Mouse (Mus musculus): ENCODE data around the gene Akap11. TPM values are rescaled to one million over a fixed set of nuclear protein-coding genes. Genes with fewer than 3 reads are reported as not detected.

Akap11 gene
- polyA plus RNA-seq, 1 experiment from 2014 or later, result 20.0 TPM

- Histone ChIP-seq H3K4me2 (no peak overlapping the region), H3K27ac (no peak overlapping the region), H3K4me3 (replicated peaks) (no peak overlapping the region), H3K9ac (no peak overlapping the region), H3K27me3 (no peaks in the 10 kb centered on the region), H3K4me1 (peaks cover 3% of the 10 kb centered on the region; the same call in 1 of the 2 replicates), H3K36me3 (no peaks in the 10 kb centered on the region), H3K9me3 (replicated peaks) (no peaks in the 10 kb centered on the region)
- no peak for ATAC-seq (replicated peaks; ENCODE audit: low FRiP score)
- WGBS, result 95% methylated on average over 4 of the region's 4 CpGs
Observed at GRCm38 (mm10) chr14:78470714-78471113, 65.9 kb downstream of the Akap11 start.

- H3K9me3 ChIP-seq (replicated peaks), result no peaks in the 10 kb centered on the region
- peaks cover 3% of the 10 kb centered on the region; the same call in 1 of the 2 replicates for H3K4me1 ChIP-seq
- H3K27me3 ChIP-seq, result no peaks in the 10 kb centered on the region
- 73% methylated on average over 7 of the region's 7 CpGs for WGBS
- no peak overlapping the region for H3K4me3 ChIP-seq (replicated peaks)
- H3K4me2 ChIP-seq, result no peak overlapping the region
- no peak for ATAC-seq (replicated peaks; ENCODE audit: low FRiP score)
- no peak overlapping the region for H3K27ac ChIP-seq
- no peaks in the 10 kb centered on the region for H3K36me3 ChIP-seq
- H3K9ac ChIP-seq, result no peak overlapping the region
Observed at GRCm38 (mm10) chr14:78468991-78469390, 67.6 kb downstream of the Akap11 start.

GRCm38 (mm10) chr14:78467994-78468393, 68.6 kb downstream of the Akap11 start:
- Histone ChIP-seq H3K27ac (no peak overlapping the region), H3K4me3 (replicated peaks) (no peak overlapping the region), H3K27me3 (no peaks in the 10 kb centered on the region), H3K4me2 (no peak overlapping the region), H3K4me1 (peaks cover 3% of the 10 kb centered on the region; the same call in 1 of the 2 replicates), H3K9me3 (replicated peaks) (no peaks in the 10 kb centered on the region), H3K36me3 (no peaks in the 10 kb centered on the region), H3K9ac (no peak overlapping the region)
- ATAC-seq (replicated peaks; ENCODE audit: low FRiP score), result no peak
- WGBS, result 93% methylated on average over 4 of the region's 4 CpGs

GRCm38 (mm10) chr14:78464353-78464752, 72.3 kb downstream of the Akap11 start:
- Histone ChIP-seq H3K4me1 (peaks cover 3% of the 10 kb centered on the region; the same call in 1 of the 2 replicates), H3K4me2 (no peak overlapping the region), H3K9ac (no peak overlapping the region), H3K27ac (no peak overlapping the region), H3K9me3 (replicated peaks) (no peaks in the 10 kb centered on the region), H3K4me3 (replicated peaks) (no peak overlapping the region), H3K36me3 (no peaks in the 10 kb centered on the region), H3K27me3 (no peaks in the 10 kb centered on the region)
- WGBS, result 74% methylated on average over 4 of the region's 4 CpGs
- ATAC-seq (replicated peaks; ENCODE audit: low FRiP score), result no peak

GRCm38 (mm10) chr14:78459121-78459520, 77.5 kb downstream of the Akap11 start:
- Histone ChIP-seq H3K27me3 (no peaks in the 10 kb centered on the region), H3K4me1 (no peaks in the 10 kb centered on the region), H3K36me3 (no peaks in the 10 kb centered on the region), H3K27ac (no peak overlapping the region), H3K4me3 (replicated peaks) (no peak overlapping the region), H3K9me3 (replicated peaks) (no peaks in the 10 kb centered on the region), H3K9ac (no peak overlapping the region), H3K4me2 (no peak overlapping the region)
- WGBS, result 62% methylated on average over 5 of the region's 5 CpGs
- no peak for ATAC-seq (replicated peaks; ENCODE audit: low FRiP score)

GRCm38 (mm10) chr14:78458705-78459104, 77.9 kb downstream of the Akap11 start:
- no peak overlapping the region for H3K9ac ChIP-seq
- H3K4me2 ChIP-seq, result no peak overlapping the region
- H3K9me3 ChIP-seq (replicated peaks), result no peaks in the 10 kb centered on the region
- no peaks in the 10 kb centered on the region for H3K27me3 ChIP-seq
- WGBS, result 84% methylated on average over 5 of the region's 5 CpGs
- H3K4me3 ChIP-seq (replicated peaks), result no peak overlapping the region
- H3K4me1 ChIP-seq, result no peaks in the 10 kb centered on the region
- no peak for ATAC-seq (replicated peaks; ENCODE audit: low FRiP score)
- no peak overlapping the region for H3K27ac ChIP-seq
- no peaks in the 10 kb centered on the region for H3K36me3 ChIP-seq

- no peak overlapping the region for H3K9ac ChIP-seq
- H3K4me2 ChIP-seq, result no peak overlapping the region
- H3K9me3 ChIP-seq (replicated peaks), result no peaks in the 10 kb centered on the region
- no peaks in the 10 kb centered on the region for H3K36me3 ChIP-seq
- no peaks in the 10 kb centered on the region for H3K4me1 ChIP-seq
- no peak overlapping the region for H3K27ac ChIP-seq
- no peak overlapping the region for H3K4me3 ChIP-seq (replicated peaks)
- ATAC-seq (replicated peaks; ENCODE audit: low FRiP score), result no peak
- whole genome bisulfite sequencing, result 86% methylated on average over 5 of the region's 5 CpGs
- no peaks in the 10 kb centered on the region for H3K27me3 ChIP-seq
Observed at GRCm38 (mm10) chr14:78454970-78455369, 81.6 kb downstream of the Akap11 start.

GRCm38 (mm10) chr14:78448807-78449406, 87.7 kb downstream of the Akap11 start:
- H3K9ac ChIP-seq, result no peak overlapping the region
- no peak for ATAC-seq (replicated peaks; ENCODE audit: low FRiP score)
- no peaks in the 10 kb centered on the region for H3K9me3 ChIP-seq (replicated peaks)
- H3K27me3 ChIP-seq, result no peaks in the 10 kb centered on the region
- H3K4me2 ChIP-seq, result no peak overlapping the region
- WGBS, result 87% methylated on average over 11 of the region's 11 CpGs
- no peak overlapping the region for H3K27ac ChIP-seq
- H3K4me3 ChIP-seq (replicated peaks), result no peak overlapping the region
- H3K4me1 ChIP-seq, result no peaks in the 10 kb centered on the region
- no peaks in the 10 kb centered on the region for H3K36me3 ChIP-seq

GRCm38 (mm10) chr14:78448017-78448416, 88.6 kb downstream of the Akap11 start:
- H3K9me3 ChIP-seq (replicated peaks), result no peaks in the 10 kb centered on the region
- no peak for ATAC-seq (replicated peaks; ENCODE audit: low FRiP score)
- H3K27me3 ChIP-seq, result no peaks in the 10 kb centered on the region
- no peak overlapping the region for H3K4me3 ChIP-seq (replicated peaks)
- H3K27ac ChIP-seq, result no peak overlapping the region
- no peaks in the 10 kb centered on the region for H3K36me3 ChIP-seq
- H3K4me2 ChIP-seq, result no peak overlapping the region
- H3K9ac ChIP-seq, result no peak overlapping the region
- 90% methylated on average over 12 of the region's 12 CpGs for WGBS
- no peaks in the 10 kb centered on the region for H3K4me1 ChIP-seq

GRCm38 (mm10) chr14:78447542-78447941, 89.1 kb downstream of the Akap11 start:
- Histone ChIP-seq H3K27me3 (no peaks in the 10 kb centered on the region), H3K27ac (no peak overlapping the region), H3K36me3 (no peaks in the 10 kb centered on the region), H3K4me3 (replicated peaks) (no peak overlapping the region), H3K9ac (no peak overlapping the region), H3K4me1 (no peaks in the 10 kb centered on the region), H3K4me2 (no peak overlapping the region), H3K9me3 (replicated peaks) (no peaks in the 10 kb centered on the region)
- no peak for ATAC-seq (replicated peaks; ENCODE audit: low FRiP score)
- 64% methylated on average over 3 of the region's 3 CpGs for WGBS

Other genes starting within 250 kb of the Akap11 start
- 0.32 and 0.63 TPM in 2 replicates for gene Tnfsf11, start 228.8 kb downstream of the Akap11 start, polyA plus RNA-seq (2015; fragmentation: Nextera tagmentation; extraction: Ambion mirVana)
- 2.3 and 2.5 TPM in 2 replicates for gene Dgkh, start 196.0 kb upstream of the Akap11 start, polyA plus RNA-seq (2015; fragmentation: Nextera tagmentation; extraction: Ambion mirVana)

Data from kidney, embryonic 15.5 days (tissue).